Mouse (Mus musculus) bone marrow macrophage, adult 2 months (primary cell): ENCODE data around the gene Arhgap28. TPM values are rescaled to one million over a fixed set of nuclear protein-coding genes. Genes with fewer than 3 reads are reported as not detected.

Experiments used
- H3K27ac ChIP-seq: 2 replicates; pipeline ENCODE4 v1.5.1; 2012; ENCODE audit warnings: low read depth, low read length; ENCODE audit not compliant: insufficient read depth
- H3K4me1 ChIP-seq: 2 replicates; pipeline ENCODE4 v1.6.1; 2012; ENCODE audit warnings: low read length; ENCODE audit not compliant: control insufficient read depth, insufficient read depth
- H3K4me3 ChIP-seq: 2 replicates; pipeline ENCODE4 v1.5.1; 2012; ENCODE audit warnings: mild to moderate bottlenecking, low read length, moderate library complexity; ENCODE audit not compliant: insufficient read depth
- CTCF ChIP-seq: IDR thresholded peaks from 2 replicates; pipeline ENCODE4 v1.5.1; 2012; ENCODE audit warnings: low read depth, mild to moderate bottlenecking, low read length, moderate library complexity
- POLR2A ChIP-seq: IDR thresholded peaks from 2 replicates; pipeline ENCODE4 v1.6.1; 2012; ENCODE audit warnings: mild to moderate bottlenecking, low read depth, low read length, borderline replicate concordance
- polyA plus RNA-seq: library from polyadenylated mRNA; stranded (reverse); fragments of >200 nt; gene quantifications from 2 replicates; pipeline ENCODE4 v1.2.4, GENCODE M21; 2012; ENCODE audit not compliant: missing spikeins, insufficient read depth, insufficient read length

Gene Arhgap28
- polyA plus RNA-seq, 1 experiment: not detected

DNA sequence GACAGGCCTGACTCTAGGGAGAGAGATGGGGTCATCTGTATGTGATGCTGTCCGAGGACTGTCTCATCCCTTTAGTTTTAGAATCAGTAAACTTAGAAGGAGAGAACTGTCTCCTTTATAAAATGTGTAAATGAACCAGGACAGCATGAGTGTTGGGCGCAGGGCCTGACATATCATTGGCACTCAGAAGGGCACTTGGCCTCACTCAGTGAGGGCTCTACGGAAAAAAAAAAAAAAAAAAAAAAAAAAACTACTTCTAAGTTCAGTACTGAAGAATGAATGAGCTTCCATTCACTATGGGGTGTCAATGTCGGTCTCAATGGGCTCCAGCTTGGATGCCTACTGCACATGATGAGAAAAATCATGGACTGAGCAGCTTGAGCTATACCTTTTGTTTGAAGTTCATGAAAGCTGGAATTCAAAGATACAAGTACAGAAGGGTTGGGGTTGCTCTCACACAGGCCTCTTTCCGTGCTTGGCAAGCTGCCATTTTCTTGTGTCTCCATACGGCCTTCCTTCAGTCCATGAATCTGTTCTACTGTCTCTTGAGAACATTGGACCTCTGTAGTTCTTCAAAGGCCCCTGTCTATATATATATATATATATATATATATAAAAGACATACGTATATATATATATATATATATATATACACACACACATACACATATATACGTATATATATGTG lies 36.9 kb downstream of the Arhgap28 start:
- TF ChIP-seq POLR2A (no peak), CTCF (no peak)
- no peak overlapping the region for H3K27ac ChIP-seq

DNA sequence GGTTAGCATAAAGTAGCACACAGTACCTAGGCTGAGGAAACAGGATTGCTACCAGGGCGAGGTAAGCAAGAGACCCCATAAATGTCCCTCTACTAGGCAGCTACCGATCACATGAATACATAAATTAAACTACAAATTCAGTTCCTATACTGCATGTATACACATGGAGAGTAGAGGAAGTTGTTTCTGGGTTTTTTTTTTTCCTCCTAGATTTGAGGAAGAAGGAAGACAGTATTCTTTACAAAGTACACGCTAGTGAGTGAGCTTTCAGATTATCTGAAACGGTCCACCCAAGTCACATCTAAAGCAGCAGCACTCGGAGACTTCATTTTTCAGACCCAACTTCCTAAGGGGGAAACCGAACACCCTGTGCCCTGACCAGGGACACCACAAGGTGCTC lies 41.1 kb downstream of the Arhgap28 start:
- TF ChIP-seq POLR2A: no peak
- TF ChIP-seq CTCF: no peak
- no peak overlapping the region for H3K4me3 ChIP-seq
- H3K4me1 ChIP-seq: no peaks in the 10 kb centered on the region
- H3K27ac ChIP-seq: no peak overlapping the region

More for the DNA sequence above, 36.9 kb downstream of the Arhgap28 start:
- Histone ChIP-seq H3K4me1 (no peaks in the 10 kb centered on the region), H3K4me3 (no peak overlapping the region)

- Histone ChIP-seq H3K4me3 (no peak overlapping the region), H3K27ac (no peak overlapping the region), H3K4me1 (no peaks in the 10 kb centered on the region)
- TF ChIP-seq POLR2A (no peak), CTCF (no peak)
Observed at GRCm38 (mm10) chr17:67962020-67962419, 41.9 kb downstream of the Arhgap28 start.

GRCm38 (mm10) chr17:67958909-67959308 lies 45.0 kb downstream of the Arhgap28 start:
- H3K4me1 ChIP-seq: no peaks in the 10 kb centered on the region
- H3K4me3 ChIP-seq: no peak overlapping the region
- TF ChIP-seq CTCF: no peak
- no peak for TF ChIP-seq POLR2A
- H3K27ac ChIP-seq: no peak overlapping the region

GRCm38 (mm10) chr17:67957603-67958002 lies 46.3 kb downstream of the Arhgap28 start:
- TF ChIP-seq POLR2A (no peak), CTCF (no peak)
- no peak overlapping the region for H3K27ac ChIP-seq
- no peaks in the 10 kb centered on the region for H3K4me1 ChIP-seq
- H3K4me3 ChIP-seq: no peak overlapping the region

DNA sequence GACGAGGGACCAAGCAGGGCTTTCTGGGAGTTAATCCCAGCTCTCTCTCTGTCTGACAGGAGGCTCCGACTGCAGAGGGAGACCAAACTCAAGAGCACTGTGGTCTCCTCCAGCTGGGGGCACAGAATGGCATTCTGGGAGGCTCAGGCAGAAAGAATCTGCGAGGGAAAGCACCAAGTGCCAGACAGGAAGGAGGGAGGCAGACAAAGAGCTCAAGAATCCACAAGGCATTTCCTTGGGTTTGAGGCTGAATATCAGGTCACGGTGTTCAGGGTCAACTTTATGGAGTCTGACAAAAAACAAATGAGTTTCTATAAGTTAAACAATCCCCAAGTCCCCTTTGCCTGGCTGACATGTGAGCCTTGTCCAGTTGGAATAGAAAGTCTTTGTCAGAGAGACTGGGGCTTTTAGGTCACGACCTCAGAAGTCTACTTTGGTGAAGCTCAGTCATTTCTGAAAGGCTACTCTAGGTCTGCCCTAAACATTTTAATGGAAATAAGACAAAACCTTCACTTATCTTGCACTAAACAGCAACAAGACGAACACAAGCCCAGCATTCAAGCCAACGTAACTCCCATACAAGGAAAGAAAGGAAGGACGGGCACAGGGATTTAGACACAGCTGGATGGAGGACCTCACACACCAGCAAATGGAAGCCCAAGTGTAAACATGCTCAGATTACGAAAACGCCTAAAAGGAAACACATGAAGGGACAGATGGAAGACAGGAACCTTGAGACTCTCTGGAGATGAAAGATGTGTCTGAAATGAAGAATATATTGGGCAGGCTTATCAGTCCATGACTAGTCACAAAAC lies 47.8 kb downstream of the Arhgap28 start:
- no peak for TF ChIP-seq CTCF
- no peak for TF ChIP-seq POLR2A

DNA sequence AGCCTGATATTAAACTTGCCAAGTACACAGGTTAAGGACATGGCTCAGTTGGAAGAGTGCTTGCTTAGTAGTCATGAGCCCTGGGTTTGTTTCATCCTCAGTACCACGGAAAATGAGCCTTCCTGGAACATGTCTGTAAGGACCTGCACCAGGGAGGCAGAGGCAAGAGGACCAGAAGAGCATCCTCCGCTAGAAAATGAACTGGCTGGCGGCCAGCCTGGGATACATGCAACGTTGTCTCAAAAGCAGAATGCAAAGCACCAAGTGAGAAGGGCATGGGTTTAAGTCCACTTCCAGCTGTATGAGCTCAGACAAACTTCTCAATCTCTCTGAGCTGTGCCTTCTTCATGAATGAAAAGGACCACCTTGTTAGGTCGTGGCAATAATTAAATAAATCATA lies 49.0 kb downstream of the Arhgap28 start:
- Histone ChIP-seq H3K4me3 (no peak overlapping the region), H3K4me1 (no peaks in the 10 kb centered on the region), H3K27ac (no peak overlapping the region)
- TF ChIP-seq CTCF: no peak
- TF ChIP-seq POLR2A: no peak

More for the DNA sequence above, 47.8 kb downstream of the Arhgap28 start:
- Histone ChIP-seq H3K4me1 (no peaks in the 10 kb centered on the region), H3K27ac (no peak overlapping the region), H3K4me3 (no peak overlapping the region)

DNA sequence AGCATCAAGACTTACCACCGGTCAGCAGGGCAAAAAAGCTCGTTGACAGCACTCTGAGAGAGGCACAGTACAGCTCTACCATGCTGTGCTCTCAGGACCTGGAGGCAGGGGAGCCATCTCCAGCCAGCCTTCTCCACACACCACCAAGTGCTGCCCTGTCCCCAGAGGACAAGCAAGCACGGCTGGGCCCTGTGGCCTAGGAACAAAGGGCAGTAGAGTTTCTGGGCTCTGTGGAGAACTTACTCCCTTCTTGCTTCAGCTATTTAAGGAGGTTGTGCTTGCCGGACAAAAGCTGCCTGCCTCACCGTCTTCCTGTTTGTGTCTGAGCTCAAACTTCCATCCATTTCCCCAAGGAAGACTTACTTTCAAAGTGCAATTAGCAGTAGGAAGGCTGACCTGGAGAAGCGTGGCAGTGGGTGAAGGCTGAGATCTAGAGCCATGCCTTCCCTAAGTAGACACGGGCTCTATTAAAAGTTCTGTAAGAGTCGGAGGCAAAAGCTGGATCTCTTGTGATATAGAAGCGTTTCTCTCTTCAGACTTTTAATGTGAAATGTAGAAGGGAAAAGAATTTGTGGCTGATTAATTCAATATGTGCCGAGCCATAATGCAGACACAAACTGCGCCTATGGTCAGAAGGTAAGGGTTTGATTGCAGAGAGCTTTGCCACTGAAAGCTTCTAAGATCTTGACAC lies 53.3 kb downstream of the Arhgap28 start:
- Histone ChIP-seq H3K4me1 (no peaks in the 10 kb centered on the region), H3K4me3 (no peak overlapping the region), H3K27ac (no peak overlapping the region)
- TF ChIP-seq POLR2A: no peak
- TF ChIP-seq CTCF: no peak

DNA sequence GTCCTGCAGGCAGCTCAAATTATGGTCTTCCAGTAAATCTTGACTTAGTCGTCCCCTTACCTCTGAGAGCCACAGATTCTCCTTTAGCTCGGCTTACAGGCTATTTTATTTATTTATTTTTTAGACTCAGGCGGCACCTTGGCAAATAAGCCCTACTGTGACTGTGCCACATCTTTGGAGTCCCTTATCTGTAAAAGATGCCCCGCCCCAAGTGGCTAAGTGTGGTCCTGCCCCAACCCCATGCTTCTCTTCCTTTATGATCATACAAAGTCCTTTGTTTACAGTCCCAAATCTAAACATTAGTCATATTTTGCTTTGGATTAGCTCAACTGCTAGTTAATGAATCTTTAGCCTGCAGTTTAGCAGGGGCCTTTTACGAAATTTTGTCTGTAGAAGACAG lies 55.3 kb downstream of the Arhgap28 start:
- no peak for TF ChIP-seq POLR2A
- no peak for TF ChIP-seq CTCF
- Histone ChIP-seq H3K4me3 (no peak overlapping the region), H3K27ac (no peak overlapping the region), H3K4me1 (no peaks in the 10 kb centered on the region)
